Mouse (Mus musculus) forebrain, embryonic 14.5 days (tissue): ENCODE measurements around the gene Bcl3. TPM values are rescaled to one million over a fixed set of nuclear protein-coding genes. Genes with fewer than 3 reads are reported as not detected.

Source experiments
- ATAC-seq: fragments of 200-750 bp; cut with Nextera tagmentation; 2 replicates; pipeline ENCODE4 v1.8.0; 2017; ENCODE audit warnings: mild to moderate bottlenecking, moderate library complexity
- DNase-seq: peaks from one replicate; pipeline ENCODE4 v3.0.0-alpha.2; 2015; ENCODE audit warnings: low spot score
- H3K27ac ChIP-seq: fragments of 300-500 bp; sonication (generic); 2 replicates; pipeline ENCODE4 v1.5.1; 2014; ENCODE audit warnings: low read depth, mild to moderate bottlenecking, control low read depth, low read length, moderate library complexity
- H3K27me3 ChIP-seq: fragments of 300-500 bp; sonication (generic); replicated peaks from 2 replicates; pipeline ENCODE4 v1.6.1; 2014; ENCODE audit warnings: low read length, control low read depth, mixed read lengths; ENCODE audit not compliant: control insufficient read depth, insufficient read depth
- H3K36me3 ChIP-seq: fragments of 300-500 bp; sonication (generic); 2 replicates; pipeline ENCODE4 v1.6.1; 2014; ENCODE audit warnings: low read length, control low read depth; ENCODE audit not compliant: control insufficient read depth, insufficient read depth
- H3K4me1 ChIP-seq: fragments of 300-500 bp; sonication (generic); 2 replicates; pipeline ENCODE4 v1.6.1; 2014; ENCODE audit warnings: antibody characterized with exemption, low read length, control low read depth; ENCODE audit not compliant: control insufficient read depth, insufficient read depth
- H3K4me2 ChIP-seq: fragments of 300-500 bp; sonication (generic); 2 replicates; pipeline ENCODE4 v1.6.1; 2014; ENCODE audit warnings: mild to moderate bottlenecking, control low read depth, low read length
- H3K4me3 ChIP-seq: fragments of 300-500 bp; sonication (generic); 2 replicates; pipeline ENCODE4 v1.5.1; 2014; ENCODE audit warnings: low read depth, low read length, control low read depth
- H3K9ac ChIP-seq: fragments of 300-500 bp; sonication (generic); 2 replicates; pipeline ENCODE4 v1.6.1; 2014; ENCODE audit warnings: mild to moderate bottlenecking, low read length, control low read depth, moderate library complexity
- H3K9me3 ChIP-seq: fragments of 300-500 bp; sonication (generic); replicated peaks from 2 replicates; pipeline ENCODE4 v1.6.1; 2016; ENCODE audit warnings: low read length, control low read depth, mixed read lengths; ENCODE audit not compliant: control insufficient read depth
- WGBS: fragments of 180-500 bp; shearing (Covaris S2); extraction: QIAGEN DNeasy Blood & Tissue Kit; methylation state at CpG from one replicate; pipeline ENCODE4 v1.1.7; 2014; 5-methylcytosine and 5-hydroxymethylcytosine counted together
- polyA plus RNA-seq: library from polyadenylated mRNA; unstranded; fragments of >200 nt; fragmentation: Nextera tagmentation; extraction: Ambion mirVana; gene quantifications from 2 replicates; pipeline ENCODE4 v1.2.1, GENCODE M21; 2014

Gene Bcl3
- polyA plus RNA-seq, result 0.75 TPM in 1 of 2 replicates, not detected in the other

- whole genome bisulfite sequencing, result 2% methylated on average over 21 of the region's 42 CpGs
- no peaks in the 10 kb centered on the region for H3K9me3 ChIP-seq
- no peak within 1 kb of the TSS for H3K27ac ChIP-seq
- ATAC-seq, result no peak
- H3K27me3 ChIP-seq, result peaks cover 38% of the 10 kb centered on the region
- peak within 1 kb of the TSS; percentile 16; the same call in 1 of the 2 replicates for H3K4me3 ChIP-seq
- no peak for DNase-seq
- H3K36me3 ChIP-seq, result no peaks in the 10 kb centered on the region
- no peaks in the 10 kb centered on the region for H3K4me1 ChIP-seq
- H3K4me2 ChIP-seq, result peak within 1 kb of the TSS; percentile 40
- peak within 1 kb of the TSS; percentile 21; the same call in 1 of the 2 replicates for H3K9ac ChIP-seq
Measured at GRCm38 (mm10) chr7:19822604-19823058, at the start of gene Bcl3. Gene Bcl3, minus strand, starts transcription at chr7:19822770.

DNA sequence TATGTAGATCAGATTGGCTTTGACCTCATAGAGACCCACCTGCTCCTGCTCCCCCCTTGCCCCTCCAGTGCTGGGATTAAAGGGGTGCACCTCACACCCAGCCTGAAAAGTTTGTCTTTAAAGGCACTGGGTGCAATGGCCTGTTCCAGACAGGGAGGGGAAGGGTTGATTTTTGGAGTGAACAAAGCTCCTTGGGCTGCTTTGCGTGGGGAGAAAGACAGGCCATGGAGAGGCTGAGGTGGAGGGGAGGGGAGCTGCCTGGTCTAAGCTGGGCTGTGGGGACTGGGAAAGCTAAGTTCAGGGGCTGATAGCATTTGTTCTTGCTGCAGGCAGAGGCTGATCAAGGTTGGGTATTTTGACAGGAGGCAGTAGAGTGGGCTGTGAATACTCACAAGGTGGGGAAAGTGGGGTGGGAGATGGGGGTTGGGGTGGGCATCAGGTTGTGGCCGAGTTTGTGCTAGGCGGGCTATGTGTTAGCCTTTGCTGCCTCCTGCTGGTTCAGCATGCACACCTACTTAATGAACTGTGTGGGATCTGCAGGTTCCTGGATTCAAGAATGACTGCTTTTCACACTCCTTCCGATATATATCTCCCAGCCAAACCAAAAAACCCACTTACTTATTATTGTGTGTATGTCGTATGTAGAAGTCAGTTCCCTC lies 49.5 kb upstream of the Bcl3 start:
- peak; percentile 19 for DNase-seq

GRCm38 (mm10) chr7:19871137-19871621 lies 48.6 kb upstream of the Bcl3 start:
- no peak overlapping the region for H3K4me2 ChIP-seq
- no peaks in the 10 kb centered on the region for H3K4me1 ChIP-seq
- no peaks in the 10 kb centered on the region for H3K36me3 ChIP-seq
- H3K9ac ChIP-seq, result no peak overlapping the region
- WGBS, result 70% methylated on average over 10 of the region's 10 CpGs
- no peaks in the 10 kb centered on the region for H3K9me3 ChIP-seq
- no peak overlapping the region for H3K4me3 ChIP-seq
- H3K27me3 ChIP-seq, result no peaks in the 10 kb centered on the region
- ATAC-seq (no peak), DNase-seq (no peak)
- no peak overlapping the region for H3K27ac ChIP-seq

More for the DNA sequence above, 49.5 kb upstream of the Bcl3 start:
- no peak overlapping the region for H3K4me2 ChIP-seq
- no peaks in the 10 kb centered on the region for H3K4me1 ChIP-seq
- H3K9me3 ChIP-seq, result no peaks in the 10 kb centered on the region
- no peak overlapping the region for H3K9ac ChIP-seq
- WGBS, result 43% methylated on average over 5 of the region's 5 CpGs
- ATAC-seq, result no peak
- H3K4me3 ChIP-seq, result no peak overlapping the region
- no peaks in the 10 kb centered on the region for H3K27me3 ChIP-seq
- no peaks in the 10 kb centered on the region for H3K36me3 ChIP-seq
- no peak overlapping the region for H3K27ac ChIP-seq

- Histone ChIP-seq H3K36me3 (no peaks in the 10 kb centered on the region), H3K27me3 (no peaks in the 10 kb centered on the region), H3K4me1 (no peaks in the 10 kb centered on the region), H3K27ac (no peak overlapping the region), H3K4me3 (no peak overlapping the region), H3K9ac (no peak overlapping the region), H3K9me3 (no peaks in the 10 kb centered on the region), H3K4me2 (no peak overlapping the region)
- ATAC-seq, result no peak
- no peak for DNase-seq
- WGBS, result 90% methylated on average over 16 of the region's 16 CpGs
Measured at GRCm38 (mm10) chr7:19867751-19868399, 45.3 kb upstream of the Bcl3 start.

DNA sequence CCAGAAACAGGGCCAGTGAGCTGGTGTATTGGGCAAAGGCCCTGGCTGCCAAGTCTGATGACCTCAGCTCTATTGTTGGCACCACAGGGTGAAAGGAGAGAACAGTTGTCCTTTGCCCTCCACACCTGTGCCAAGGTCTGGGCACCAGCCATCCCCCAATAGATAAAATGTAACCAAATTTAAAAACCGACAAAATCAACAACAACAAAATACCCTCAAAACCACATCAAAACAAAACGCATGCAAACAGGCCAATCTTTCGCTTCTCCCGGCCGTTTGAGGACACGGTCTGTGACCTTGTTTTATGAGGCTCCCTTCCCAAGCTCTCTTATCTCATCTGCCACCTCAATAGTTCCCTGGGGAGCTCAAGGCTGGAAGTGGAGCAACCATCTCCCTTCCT lies 43.9 kb upstream of the Bcl3 start:
- Histone ChIP-seq H3K27me3 (no peaks in the 10 kb centered on the region), H3K4me3 (no peak overlapping the region), H3K4me2 (no peak overlapping the region), H3K9me3 (no peaks in the 10 kb centered on the region), H3K9ac (no peak overlapping the region), H3K27ac (no peak overlapping the region), H3K36me3 (no peaks in the 10 kb centered on the region), H3K4me1 (no peaks in the 10 kb centered on the region)
- ATAC-seq (no peak), DNase-seq (no peak)
- 92% methylated on average over 6 of the region's 6 CpGs for WGBS

DNA sequence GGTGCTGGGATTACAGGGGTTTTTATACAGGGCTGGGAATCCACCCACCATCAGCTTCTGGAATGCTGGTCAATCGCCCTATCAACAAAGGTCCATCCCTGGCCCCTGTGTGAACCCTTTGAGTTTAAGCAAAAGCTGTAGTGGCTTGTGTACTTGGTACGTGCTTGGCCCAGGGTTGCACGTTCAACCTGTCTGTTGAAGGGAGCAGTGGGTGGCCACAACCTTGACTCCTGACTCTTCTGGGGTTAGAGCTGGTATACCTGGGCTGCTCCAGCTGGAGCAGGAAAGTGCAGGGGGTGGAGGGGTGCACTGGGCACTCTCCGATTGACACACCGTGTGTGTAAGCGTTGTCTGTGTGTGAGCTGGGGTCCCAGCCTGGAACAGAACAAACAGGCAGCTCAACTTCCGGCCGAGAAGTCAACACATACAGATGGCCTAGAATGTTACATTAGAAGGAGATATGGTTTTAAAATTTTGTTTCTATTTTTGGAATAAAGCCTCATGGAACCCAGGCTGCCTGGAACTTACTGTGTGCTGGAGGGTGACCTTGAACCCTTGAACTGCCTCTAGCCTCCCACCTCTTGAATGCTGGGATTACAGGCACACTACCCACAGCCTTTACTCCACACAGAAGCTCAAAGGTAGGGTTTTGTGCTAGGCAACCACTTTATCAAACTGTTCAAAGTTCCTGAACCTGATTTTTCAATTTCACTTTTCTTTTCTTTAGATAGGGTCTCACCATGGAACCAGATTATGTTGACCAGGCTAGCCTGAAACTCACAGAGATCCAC lies 42.9 kb upstream of the Bcl3 start:
- no peaks in the 10 kb centered on the region for H3K36me3 ChIP-seq
- no peak overlapping the region for H3K4me3 ChIP-seq
- no peak overlapping the region for H3K27ac ChIP-seq
- H3K4me1 ChIP-seq, result no peaks in the 10 kb centered on the region
- H3K9ac ChIP-seq, result no peak overlapping the region
- ATAC-seq (no peak), DNase-seq (no peak)
- H3K4me2 ChIP-seq, result no peak overlapping the region
- H3K27me3 ChIP-seq, result no peaks in the 10 kb centered on the region
- H3K9me3 ChIP-seq, result no peaks in the 10 kb centered on the region
- 81% methylated on average over 8 of the region's 8 CpGs for WGBS

GRCm38 (mm10) chr7:19864241-19864640 lies 41.7 kb upstream of the Bcl3 start:
- ATAC-seq (no peak), DNase-seq (no peak)
- 39% methylated on average over 2 of the region's 2 CpGs for WGBS
- H3K4me3 ChIP-seq, result no peak overlapping the region
- no peak overlapping the region for H3K9ac ChIP-seq
- no peaks in the 10 kb centered on the region for H3K4me1 ChIP-seq
- H3K9me3 ChIP-seq, result no peaks in the 10 kb centered on the region
- H3K36me3 ChIP-seq, result no peaks in the 10 kb centered on the region
- no peak overlapping the region for H3K4me2 ChIP-seq
- no peak overlapping the region for H3K27ac ChIP-seq
- no peaks in the 10 kb centered on the region for H3K27me3 ChIP-seq

GRCm38 (mm10) chr7:19861199-19861598 lies 38.6 kb upstream of the Bcl3 start, which contains the start of gene Ceacam16:
Gene Ceacam16, minus strand, starts transcription at chr7:19861299.
- H3K4me2 ChIP-seq, result no peak within 1 kb of the TSS
- H3K4me3 ChIP-seq, result no peak within 1 kb of the TSS
- ATAC-seq, result no peak
- H3K27me3 ChIP-seq, result no peaks in the 10 kb centered on the region
- 87% methylated on average over 9 of the region's 9 CpGs for WGBS
- H3K9ac ChIP-seq, result no peak within 1 kb of the TSS
- H3K4me1 ChIP-seq, result no peaks in the 10 kb centered on the region
- no peaks in the 10 kb centered on the region for H3K36me3 ChIP-seq
- no peaks in the 10 kb centered on the region for H3K9me3 ChIP-seq
- H3K27ac ChIP-seq, result no peak within 1 kb of the TSS
- DNase-seq, result no peak
